Mouse (Mus musculus): ENCODE results near the gene 1700037H04Rik. TPM values are rescaled to one million over a fixed set of nuclear protein-coding genes. Genes with fewer than 3 reads are reported as not detected.

The 1700037H04Rik gene
- polyA plus RNA-seq, 1 experiment, result 827 TPM

DNA sequence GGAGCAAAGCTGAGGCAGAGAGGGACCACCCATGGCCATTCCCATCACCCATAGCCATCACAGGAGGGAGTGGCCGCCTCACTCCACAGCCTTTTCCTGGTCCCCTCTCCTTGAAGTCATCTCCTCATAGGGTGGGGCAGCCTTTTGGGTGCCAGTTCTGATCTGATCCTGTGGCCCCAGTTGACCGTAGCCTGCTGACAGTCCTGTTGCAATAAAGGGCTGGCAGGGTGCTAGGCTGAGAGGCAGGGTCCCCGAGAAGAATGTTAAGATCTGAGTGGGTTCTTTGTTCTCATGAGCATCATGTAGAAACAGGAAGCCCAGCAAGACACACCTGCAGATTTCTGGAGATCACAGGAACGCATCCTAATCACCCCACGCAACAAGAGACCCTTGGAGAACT lies 31.7 kb downstream of the 1700037H04Rik start:
- H3K36me3 ChIP-seq (ENCODE audit: control insufficient read depth, insufficient read depth, low read length), result no peaks in the 10 kb centered on the region
- TF ChIP-seq POLR2A (IDR thresholded peaks at IDR 0.05; ENCODE audit: control insufficient read depth, low read depth, low read length) (no peak), CTCF (IDR thresholded peaks at IDR 0.05; ENCODE audit: control insufficient read depth, insufficient read depth, insufficient replicate concordance, low read depth, low read length) (no peak)
- H3K27ac ChIP-seq (ENCODE audit: control insufficient read depth, insufficient read depth, low read depth, low read length), result no peak overlapping the region
- H3K4me3 ChIP-seq (ENCODE audit: control insufficient read depth, low read depth, low read length), result no peak overlapping the region
- H3K27me3 ChIP-seq (ENCODE audit: control insufficient read depth, insufficient read depth, low read length), result no peaks in the 10 kb centered on the region
- peaks cover 18% of the 10 kb centered on the region for H3K4me1 ChIP-seq (ENCODE audit: control insufficient read depth, insufficient read depth, low read length)

DNA sequence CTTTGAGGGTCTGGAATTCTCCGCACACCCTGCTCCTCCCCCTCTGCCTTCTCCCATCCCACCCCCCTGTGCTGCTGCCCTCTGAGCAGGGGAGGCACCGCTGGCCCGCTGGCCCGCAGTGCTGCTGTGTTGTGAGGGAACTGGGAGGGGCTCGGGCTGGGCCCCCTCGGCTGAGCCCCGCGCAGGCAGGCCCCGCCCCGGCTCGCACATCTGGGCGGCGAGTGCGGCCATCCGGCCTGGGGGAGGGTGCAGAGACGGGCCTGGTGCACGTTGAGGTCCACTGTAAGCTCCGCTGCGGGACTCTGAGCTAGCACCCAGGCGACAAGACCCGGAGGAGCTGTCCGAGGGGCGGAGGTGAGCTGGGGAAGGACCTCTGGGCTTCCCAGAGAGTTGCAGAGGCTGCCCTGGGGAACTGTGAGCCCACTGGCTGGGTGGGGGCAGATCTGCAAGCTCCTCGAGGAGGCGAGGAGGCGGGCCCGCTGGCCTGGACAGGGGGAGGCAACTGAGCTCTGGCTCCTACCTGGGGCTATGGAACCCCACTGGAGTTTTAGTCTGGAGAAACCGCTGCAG lies 32.6 kb downstream of the 1700037H04Rik start, which contains the start of gene Hspa12b:
TSS of gene Hspa12b (plus strand) at position 120 of the 570 bp plus-strand sequence.
- peaks cover 18% of the 10 kb centered on the region for H3K4me1 ChIP-seq (ENCODE audit: control insufficient read depth, insufficient read depth, low read length)
- no peaks in the 10 kb centered on the region for H3K36me3 ChIP-seq (ENCODE audit: control insufficient read depth, insufficient read depth, low read length)
- TF ChIP-seq POLR2A (IDR thresholded peaks at IDR 0.05; ENCODE audit: control insufficient read depth, low read depth, low read length) (no peak), CTCF (IDR thresholded peaks at IDR 0.05; ENCODE audit: control insufficient read depth, insufficient read depth, insufficient replicate concordance, low read depth, low read length) (no peak)
- no peaks in the 10 kb centered on the region for H3K27me3 ChIP-seq (ENCODE audit: control insufficient read depth, insufficient read depth, low read length)
- peak within 1 kb of the TSS; percentile 14 for H3K4me3 ChIP-seq (ENCODE audit: control insufficient read depth, low read depth, low read length)
- no peak within 1 kb of the TSS for H3K27ac ChIP-seq (ENCODE audit: control insufficient read depth, insufficient read depth, low read depth, low read length)

DNA sequence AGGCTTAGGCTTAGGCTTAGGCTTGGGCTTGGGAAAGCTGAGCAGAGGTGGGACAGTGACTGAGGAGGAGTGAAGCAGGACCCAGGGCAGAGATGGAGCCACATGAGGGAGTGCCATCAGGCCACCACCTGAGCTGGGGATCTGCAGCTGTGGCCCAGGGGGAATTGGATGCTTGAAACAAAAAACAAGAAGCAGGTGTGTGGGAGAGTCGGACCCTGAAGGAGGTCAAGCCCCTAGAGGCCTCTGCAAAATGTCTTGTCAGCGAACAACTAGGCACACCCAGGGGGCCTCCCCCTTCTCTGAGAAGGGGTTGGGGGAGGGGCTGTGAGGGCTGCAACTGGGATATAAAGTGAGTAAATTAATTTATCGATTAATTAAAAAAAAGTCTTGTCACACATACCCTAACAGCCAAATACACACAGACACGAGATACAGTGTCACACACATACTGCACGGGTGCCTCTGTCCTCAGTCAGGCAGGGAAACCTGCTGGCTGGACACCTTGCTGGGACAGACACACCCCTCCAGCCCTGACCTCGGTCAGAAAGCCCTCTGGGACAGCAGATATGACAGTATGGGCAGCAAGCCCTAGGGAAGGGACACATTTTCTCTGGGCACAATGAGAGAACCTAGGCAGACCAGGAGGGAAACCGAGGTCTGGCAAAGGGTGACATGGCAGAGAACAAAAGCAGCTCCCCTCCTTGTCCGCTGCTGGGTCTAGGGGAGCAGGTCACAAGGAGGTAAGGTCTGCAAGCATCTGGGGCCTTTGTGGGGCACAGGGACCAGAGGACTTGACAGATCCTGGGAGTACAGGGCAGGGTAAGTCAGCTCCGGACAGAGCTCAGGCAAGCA lies 33.7 kb downstream of the 1700037H04Rik start:
- TF ChIP-seq CTCF (IDR thresholded peaks at IDR 0.05; ENCODE audit: control insufficient read depth, insufficient read depth, insufficient replicate concordance, low read depth, low read length) (no peak), POLR2A (IDR thresholded peaks at IDR 0.05; ENCODE audit: control insufficient read depth, low read depth, low read length) (no peak)
- H3K36me3 ChIP-seq (ENCODE audit: control insufficient read depth, insufficient read depth, low read length), result no peaks in the 10 kb centered on the region
- H3K27me3 ChIP-seq (ENCODE audit: control insufficient read depth, insufficient read depth, low read length), result no peaks in the 10 kb centered on the region
- H3K4me1 ChIP-seq (ENCODE audit: control insufficient read depth, insufficient read depth, low read length), result peaks cover 18% of the 10 kb centered on the region
- no peak overlapping the region for H3K4me3 ChIP-seq (ENCODE audit: control insufficient read depth, low read depth, low read length)
- H3K27ac ChIP-seq (ENCODE audit: control insufficient read depth, insufficient read depth, low read depth, low read length), result no peak overlapping the region

DNA sequence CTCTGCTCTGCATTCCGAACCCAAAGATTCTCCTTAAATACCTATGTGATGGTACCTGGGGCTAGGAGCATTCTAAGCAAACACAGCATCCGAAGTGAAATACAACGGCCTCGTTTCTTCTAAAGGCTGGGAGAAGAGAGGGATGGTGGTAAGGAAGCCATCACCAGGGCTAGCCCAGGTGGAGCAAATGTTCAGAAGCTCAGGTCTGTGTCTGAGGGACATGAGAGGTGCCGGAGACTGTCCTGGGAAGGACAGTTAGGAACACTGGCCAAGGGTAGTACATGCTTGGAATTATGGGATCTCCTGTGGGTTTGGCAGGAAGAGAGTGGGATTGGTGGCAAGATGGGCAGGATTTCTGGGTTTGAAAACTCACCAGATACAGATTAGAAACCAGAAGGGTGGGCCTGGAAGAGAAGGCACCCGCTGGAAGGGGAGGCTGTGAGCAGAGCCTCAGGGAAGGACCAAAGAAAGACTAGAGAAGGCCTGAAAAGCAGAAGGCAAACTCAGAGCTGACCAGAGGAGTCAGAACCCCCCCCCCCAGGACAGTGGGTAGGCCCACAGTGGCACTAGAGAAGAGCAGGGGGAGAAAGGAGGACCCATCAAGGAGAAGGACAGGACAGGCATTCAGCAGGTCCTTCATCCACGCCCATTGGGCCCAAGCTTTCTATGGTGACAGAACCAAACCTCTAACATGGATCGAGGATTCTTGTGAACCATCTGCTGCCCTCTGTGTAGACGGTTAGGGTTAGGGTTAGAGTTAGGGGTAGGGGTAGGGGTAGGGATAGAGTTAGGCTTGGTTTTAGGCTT lies 34.5 kb downstream of the 1700037H04Rik start:
- H3K36me3 ChIP-seq (ENCODE audit: control insufficient read depth, insufficient read depth, low read length), result no peaks in the 10 kb centered on the region
- no peak overlapping the region for H3K27ac ChIP-seq (ENCODE audit: control insufficient read depth, insufficient read depth, low read depth, low read length)
- TF ChIP-seq CTCF (IDR thresholded peaks at IDR 0.05; ENCODE audit: control insufficient read depth, insufficient read depth, insufficient replicate concordance, low read depth, low read length) (no peak), POLR2A (IDR thresholded peaks at IDR 0.05; ENCODE audit: control insufficient read depth, low read depth, low read length) (no peak)
- H3K27me3 ChIP-seq (ENCODE audit: control insufficient read depth, insufficient read depth, low read length), result no peaks in the 10 kb centered on the region
- no peak overlapping the region for H3K4me3 ChIP-seq (ENCODE audit: control insufficient read depth, low read depth, low read length)
- peaks cover 18% of the 10 kb centered on the region for H3K4me1 ChIP-seq (ENCODE audit: control insufficient read depth, insufficient read depth, low read length)

DNA sequence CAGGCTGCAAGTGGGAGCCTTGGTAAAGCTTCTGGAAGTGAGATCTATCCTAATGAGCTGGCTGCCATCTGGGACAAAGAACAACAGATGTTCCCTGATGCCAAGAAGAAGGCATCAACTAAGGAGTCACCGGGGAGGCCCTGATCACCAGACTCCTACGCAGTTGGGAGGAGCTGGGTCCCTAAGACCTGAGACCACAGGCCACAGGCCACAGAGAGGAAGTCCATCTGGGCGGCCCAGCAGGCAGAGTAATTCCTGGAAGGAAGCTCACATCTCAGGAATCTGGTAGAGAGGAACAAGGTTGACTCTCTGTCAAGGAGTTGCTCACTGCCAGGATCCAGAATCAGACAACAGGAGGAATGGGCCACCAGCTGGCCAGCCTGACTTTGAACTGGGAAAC lies 35.7 kb downstream of the 1700037H04Rik start:
- TF ChIP-seq POLR2A (IDR thresholded peaks at IDR 0.05; ENCODE audit: control insufficient read depth, low read depth, low read length) (no peak), CTCF (IDR thresholded peaks at IDR 0.05; ENCODE audit: control insufficient read depth, insufficient read depth, insufficient replicate concordance, low read depth, low read length) (no peak)
- H3K4me1 ChIP-seq (ENCODE audit: control insufficient read depth, insufficient read depth, low read length), result peaks cover 18% of the 10 kb centered on the region
- H3K27ac ChIP-seq (ENCODE audit: control insufficient read depth, insufficient read depth, low read depth, low read length), result no peak overlapping the region
- H3K4me3 ChIP-seq (ENCODE audit: control insufficient read depth, low read depth, low read length), result no peak overlapping the region
- no peaks in the 10 kb centered on the region for H3K36me3 ChIP-seq (ENCODE audit: control insufficient read depth, insufficient read depth, low read length)
- H3K27me3 ChIP-seq (ENCODE audit: control insufficient read depth, insufficient read depth, low read length), result no peaks in the 10 kb centered on the region

DNA sequence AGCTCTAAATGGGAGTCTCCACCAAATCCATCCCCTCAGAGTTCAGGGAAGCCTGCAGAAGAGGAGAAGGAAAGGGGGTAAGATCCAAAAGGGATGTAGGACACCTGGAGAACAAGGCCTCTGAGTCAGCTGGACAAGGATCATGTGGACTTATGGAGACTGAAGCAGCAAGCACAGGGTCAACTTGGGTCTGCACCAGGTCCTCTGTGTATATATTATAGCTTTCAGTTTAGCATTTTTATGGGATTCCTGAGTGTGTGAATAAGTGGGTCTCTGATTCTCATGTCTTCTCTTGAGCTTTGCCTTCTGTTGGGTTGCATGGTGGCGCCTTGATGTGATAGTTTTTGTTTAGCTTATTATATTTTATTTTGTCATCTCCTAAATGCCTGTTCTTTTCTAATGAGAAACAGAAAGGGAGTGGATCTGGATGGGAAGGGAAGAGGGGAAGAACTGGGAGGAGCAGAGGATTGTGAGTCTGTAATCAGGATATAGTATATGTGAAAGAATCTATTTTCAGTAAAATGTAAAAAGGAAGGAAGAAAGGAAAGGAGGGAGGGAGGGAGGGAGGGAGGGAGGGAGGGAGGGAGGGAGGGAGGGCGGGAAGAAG lies 40.8 kb downstream of the 1700037H04Rik start:
- no peak for TF ChIP-seq CTCF (IDR thresholded peaks at IDR 0.05; ENCODE audit: control insufficient read depth, insufficient read depth, insufficient replicate concordance, low read depth, low read length)
- no peak for TF ChIP-seq POLR2A (IDR thresholded peaks at IDR 0.05; ENCODE audit: control insufficient read depth, low read depth, low read length)
- Histone ChIP-seq H3K27me3 (ENCODE audit: control insufficient read depth, insufficient read depth, low read length) (no peaks in the 10 kb centered on the region), H3K27ac (ENCODE audit: control insufficient read depth, insufficient read depth, low read depth, low read length) (no peak overlapping the region), H3K4me1 (ENCODE audit: control insufficient read depth, insufficient read depth, low read length) (no peaks in the 10 kb centered on the region), H3K36me3 (ENCODE audit: control insufficient read depth, insufficient read depth, low read length) (no peaks in the 10 kb centered on the region), H3K4me3 (ENCODE audit: control insufficient read depth, low read depth, low read length) (no peak overlapping the region)
